Mouse (Mus musculus) lung, embryonic 14.5 days (tissue): ENCODE measurements at regions not wholly inside any gene's neighbourhood (a gene's known extent, or its start where the extent isn't known, plus 50 kb on each side); places are given as distances from the start of the nearest gene placed in this dataset.

Experiments used
- ATAC-seq: fragments of 200-750 bp; cut with Nextera tagmentation; 2 replicates; pipeline ENCODE4 v1.8.0; 2017; ENCODE audit warnings: mild to moderate bottlenecking, moderate TSS enrichment, moderate library complexity; ENCODE audit not compliant: insufficient read depth
- DNase-seq: peaks from one replicate; pipeline ENCODE4 v3.0.0-alpha.2; 2015
- H3K27ac ChIP-seq: fragments of 300-500 bp; sonication (generic); 2 replicates; pipeline ENCODE4 v1.5.1; 2014; ENCODE audit warnings: low read depth, mild to moderate bottlenecking, moderate library complexity
- H3K27me3 ChIP-seq: fragments of 300-500 bp; sonication (generic); 2 replicates; pipeline ENCODE4 v1.6.1; 2014; ENCODE audit warnings: low read length, control low read depth; ENCODE audit not compliant: insufficient read depth
- H3K36me3 ChIP-seq: fragments of 300-500 bp; sonication (generic); 2 replicates; pipeline ENCODE4 v1.6.1; 2014; ENCODE audit warnings: control low read depth; ENCODE audit not compliant: insufficient read depth
- H3K4me1 ChIP-seq: fragments of 300-500 bp; sonication (generic); 2 replicates; pipeline ENCODE4 v1.6.1; 2014; ENCODE audit warnings: antibody characterized with exemption, control low read depth; ENCODE audit not compliant: insufficient read depth
- H3K4me2 ChIP-seq: fragments of 300-500 bp; sonication (generic); 2 replicates; pipeline ENCODE4 v1.6.1; 2014; ENCODE audit warnings: mild to moderate bottlenecking
- H3K4me3 ChIP-seq: fragments of 300-500 bp; sonication (generic); 2 replicates; pipeline ENCODE4 v1.5.1; 2014; ENCODE audit warnings: low read depth, low read length
- H3K9ac ChIP-seq: fragments of 300-500 bp; sonication (generic); 2 replicates; pipeline ENCODE4 v1.6.1; 2014
- H3K9me3 ChIP-seq: fragments of 300-500 bp; sonication (generic); 2 replicates; pipeline ENCODE4 v1.6.1; 2016; ENCODE audit warnings: low read depth, low read length, control low read depth
- CTCF ChIP-seq: IDR thresholded peaks from 2 replicates; pipeline ENCODE4 v1.5.1; 2016; ENCODE audit warnings: antibody characterized with exemption, low read depth
- WGBS: fragments of 180-500 bp; shearing (Covaris S2); extraction: QIAGEN DNeasy Blood & Tissue Kit; methylation state at CpG from one replicate; pipeline ENCODE4 v1.1.7; 2014; 5-methylcytosine and 5-hydroxymethylcytosine counted together

- Histone ChIP-seq H3K27me3 (no peaks in the 10 kb centered on the region), H3K4me1 (peaks cover 4% of the 10 kb centered on the region; the same call in 1 of the 2 replicates), H3K4me3 (no peak overlapping the region), H3K9me3 (no peaks in the 10 kb centered on the region), H3K36me3 (no peaks in the 10 kb centered on the region), H3K4me2 (no peak overlapping the region), H3K9ac (no peak overlapping the region), H3K27ac (no peak overlapping the region)
- ATAC-seq (no peak), DNase-seq (no peak)
- no peak for TF ChIP-seq CTCF
- 61% methylated on average over 1 of the region's 1 CpGs for WGBS
These were observed 59.9 kb downstream of the Adamts1 start for GRCm38 (mm10) chr16:85743022-85743421.

- DNase-seq (no peak), ATAC-seq (no peak)
- Histone ChIP-seq H3K4me3 (no peak overlapping the region), H3K4me1 (no peaks in the 10 kb centered on the region), H3K27me3 (no peaks in the 10 kb centered on the region), H3K9ac (no peak overlapping the region), H3K9me3 (no peaks in the 10 kb centered on the region), H3K27ac (no peak overlapping the region), H3K36me3 (no peaks in the 10 kb centered on the region), H3K4me2 (no peak overlapping the region)
- WGBS, result 85% methylated on average over 2 of the region's 2 CpGs
- TF ChIP-seq CTCF, result no peak
These were observed 64.2 kb downstream of the Adamts1 start for GRCm38 (mm10) chr16:85738606-85739195.

- no peak for TF ChIP-seq CTCF
- WGBS, result 71% methylated on average over 2 of the region's 2 CpGs
- Histone ChIP-seq H3K9ac (no peak overlapping the region), H3K36me3 (no peaks in the 10 kb centered on the region), H3K4me2 (no peak overlapping the region), H3K4me3 (no peak overlapping the region), H3K27ac (no peak overlapping the region), H3K9me3 (no peaks in the 10 kb centered on the region), H3K4me1 (no peaks in the 10 kb centered on the region), H3K27me3 (no peaks in the 10 kb centered on the region)
- no peak for DNase-seq
- ATAC-seq, result no peak
These were observed 74.9 kb downstream of the Adamts1 start for GRCm38 (mm10) chr16:85728026-85728425.

- H3K27me3 ChIP-seq, result no peaks in the 10 kb centered on the region
- no peaks in the 10 kb centered on the region for H3K9me3 ChIP-seq
- no peak for DNase-seq
- H3K27ac ChIP-seq, result no peak overlapping the region
- no peak overlapping the region for H3K4me2 ChIP-seq
- no peak overlapping the region for H3K4me3 ChIP-seq
- no peak for ATAC-seq
- no peaks in the 10 kb centered on the region for H3K36me3 ChIP-seq
- whole genome bisulfite sequencing, result 35% methylated on average over 2 of the region's 2 CpGs
- TF ChIP-seq CTCF, result peak; percentile 38
- no peak overlapping the region for H3K9ac ChIP-seq
- H3K4me1 ChIP-seq, result no peaks in the 10 kb centered on the region
These were observed 80.9 kb downstream of the Adamts1 start for GRCm38 (mm10) chr16:85721968-85722367.

- H3K9me3 ChIP-seq, result no peaks in the 10 kb centered on the region
- H3K36me3 ChIP-seq, result no peaks in the 10 kb centered on the region
- no peak overlapping the region for H3K9ac ChIP-seq
- DNase-seq, result no peak
- no peaks in the 10 kb centered on the region for H3K27me3 ChIP-seq
- no peak overlapping the region for H3K4me2 ChIP-seq
- TF ChIP-seq CTCF, result no peak
- no peak overlapping the region for H3K4me3 ChIP-seq
- H3K27ac ChIP-seq, result no peak overlapping the region
- no peak for ATAC-seq
- no peaks in the 10 kb centered on the region for H3K4me1 ChIP-seq
- 88% methylated on average over 3 of the region's 3 CpGs for WGBS
These were observed 90.6 kb downstream of the Adamts1 start for GRCm38 (mm10) chr16:85712291-85712690.

- 0 out of 2 replicates have a peak, but pooled peaks have one; percentile 30 for ATAC-seq
- Histone ChIP-seq H3K4me1 (no peaks in the 10 kb centered on the region), H3K27me3 (no peaks in the 10 kb centered on the region), H3K4me3 (no peak overlapping the region), H3K4me2 (no peak overlapping the region), H3K36me3 (no peaks in the 10 kb centered on the region), H3K27ac (no peak overlapping the region), H3K9ac (no peak overlapping the region), H3K9me3 (no peaks in the 10 kb centered on the region)
- peak; percentile 45 for DNase-seq
- 52% methylated on average over 9 of the region's 9 CpGs for WGBS
- TF ChIP-seq CTCF, result no peak
These were observed 98.5 kb downstream of the Adamts1 start for GRCm38 (mm10) chr16:85704254-85705020.

- ATAC-seq (peak; percentile 96), DNase-seq (peak; percentile 79)
These were observed 99.9 kb downstream of the Adamts1 start for GRCm38 (mm10) chr16:85702889-85703480.

More at GRCm38 (mm10) chr16:85702889-85703480, 99.9 kb downstream of the Adamts1 start:
- Histone ChIP-seq H3K9ac (no peak overlapping the region), H3K4me2 (no peak overlapping the region), H3K27me3 (no peaks in the 10 kb centered on the region), H3K27ac (no peak overlapping the region), H3K4me1 (no peaks in the 10 kb centered on the region), H3K9me3 (no peaks in the 10 kb centered on the region), H3K4me3 (no peak overlapping the region), H3K36me3 (no peaks in the 10 kb centered on the region)
- TF ChIP-seq CTCF, result no peak
- 48% methylated on average over 2 of the region's 2 CpGs for WGBS
